Mouse (Mus musculus) embryonic facial prominence, embryonic 15.5 days (tissue): ENCODE data around the gene Adamts17. TPM values are rescaled to one million over a fixed set of nuclear protein-coding genes. Genes with fewer than 3 reads are reported as not detected.
A peak's percentile ranks its signal among the peaks of the same experiment; 100 is the strongest.

Experiments used
- ATAC-seq: fragments of 200-750 bp; cut with Nextera tagmentation; 2 replicates; pipeline ENCODE4 v1.8.0; 2017; ENCODE audit warnings: low read depth, moderate TSS enrichment; ENCODE audit not compliant: insufficient number of reproducible peaks, low FRiP score, low TSS enrichment
- H3K27ac ChIP-seq: fragments of 300-500 bp; sonication (generic); replicated peaks from 2 replicates; pipeline ENCODE4 v1.5.1; 2015; ENCODE audit warnings: mild to moderate bottlenecking, inconsistent platforms
- H3K27me3 ChIP-seq: fragments of 300-500 bp; sonication (generic); 2 replicates; pipeline ENCODE4 v1.6.1; 2015; ENCODE audit warnings: inconsistent platforms
- H3K36me3 ChIP-seq: fragments of 300-500 bp; sonication (generic); 2 replicates; pipeline ENCODE4 v1.6.1; 2015; ENCODE audit warnings: mild to moderate bottlenecking, inconsistent platforms
- H3K4me1 ChIP-seq: fragments of 300-500 bp; sonication (generic); 2 replicates; pipeline ENCODE4 v1.6.1; 2015; ENCODE audit warnings: inconsistent platforms
- H3K4me2 ChIP-seq: fragments of 300-500 bp; sonication (generic); replicated peaks from 2 replicates; pipeline ENCODE4 v1.6.1; 2015; ENCODE audit warnings: mild to moderate bottlenecking, inconsistent platforms
- H3K4me3 ChIP-seq: fragments of 300-500 bp; sonication (generic); replicated peaks from 2 replicates; pipeline ENCODE4 v1.5.1; 2015; ENCODE audit warnings: mild to moderate bottlenecking, inconsistent platforms
- H3K9ac ChIP-seq: fragments of 300-500 bp; sonication (generic); 2 replicates; pipeline ENCODE4 v1.6.1; 2015; ENCODE audit warnings: inconsistent platforms
- H3K9me3 ChIP-seq: fragments of 300-500 bp; sonication (generic); replicated peaks from 2 replicates; pipeline ENCODE4 v1.6.1; 2016; ENCODE audit warnings: inconsistent platforms
- WGBS: fragments of 180-500 bp; shearing (Covaris S2); methylation state at CpG from one replicate; pipeline ENCODE4 v1.1.7; 2015; 5-methylcytosine and 5-hydroxymethylcytosine counted together
- polyA plus RNA-seq: library from polyadenylated mRNA; unstranded; fragments of >200 nt; fragmentation: Nextera tagmentation; extraction: Ambion mirVana; gene quantifications from 2 replicates; pipeline ENCODE4 v1.2.1, GENCODE M21; 2015

Adamts17 gene
- polyA plus RNA-seq, 1 experiment from 2014 or later: 17.4 TPM

GRCm38 (mm10) chr7:66970235-66970634 is 130.7 kb downstream of the Adamts17 start:
- no peak for ATAC-seq
- no peaks in the 10 kb centered on the region for H3K9me3 ChIP-seq
- H3K9ac ChIP-seq: no peak overlapping the region
- H3K27ac ChIP-seq: no peak overlapping the region
- H3K36me3 ChIP-seq: no peaks in the 10 kb centered on the region
- no peak overlapping the region for H3K4me2 ChIP-seq
- H3K4me1 ChIP-seq: peaks cover 34% of the 10 kb centered on the region
- 67% methylated on average over 2 of the region's 2 CpGs for WGBS
- H3K4me3 ChIP-seq: no peak overlapping the region
- no peaks in the 10 kb centered on the region for H3K27me3 ChIP-seq

- ATAC-seq: 0 out of 2 replicates have a peak, but pooled peaks have one; percentile 21
- Histone ChIP-seq H3K9me3 (no peaks in the 10 kb centered on the region), H3K27ac (no peak overlapping the region), H3K4me2 (no peak overlapping the region), H3K4me1 (peaks cover 28% of the 10 kb centered on the region), H3K9ac (no peak overlapping the region), H3K27me3 (no peaks in the 10 kb centered on the region), H3K36me3 (no peaks in the 10 kb centered on the region), H3K4me3 (no peak overlapping the region)
- 45% methylated on average over 2 of the region's 2 CpGs for WGBS
These were observed 131.4 kb downstream of the Adamts17 start for GRCm38 (mm10) chr7:66970974-66971373.

- Histone ChIP-seq H3K4me3 (no peak overlapping the region), H3K4me2 (no peak overlapping the region), H3K4me1 (peaks cover 9% of the 10 kb centered on the region; the same call in 1 of the 2 replicates), H3K9me3 (no peaks in the 10 kb centered on the region), H3K27me3 (no peaks in the 10 kb centered on the region), H3K9ac (no peak overlapping the region), H3K27ac (no peak overlapping the region), H3K36me3 (no peaks in the 10 kb centered on the region)
- 38% methylated on average over 10 of the region's 10 CpGs for WGBS
- ATAC-seq: no peak
These were observed 135.3 kb downstream of the Adamts17 start for GRCm38 (mm10) chr7:66974859-66975258.

- ATAC-seq: no peak
- no peak overlapping the region for H3K27ac ChIP-seq
- peaks cover 9% of the 10 kb centered on the region; the same call in 1 of the 2 replicates for H3K4me1 ChIP-seq
- no peak overlapping the region for H3K4me2 ChIP-seq
- no peak overlapping the region for H3K4me3 ChIP-seq
- WGBS: 87% methylated on average over 9 of the region's 9 CpGs
- H3K36me3 ChIP-seq: no peaks in the 10 kb centered on the region
- H3K9me3 ChIP-seq: no peaks in the 10 kb centered on the region
- no peak overlapping the region for H3K9ac ChIP-seq
- no peaks in the 10 kb centered on the region for H3K27me3 ChIP-seq
These were observed 136.8 kb downstream of the Adamts17 start for GRCm38 (mm10) chr7:66976371-66976770.

GRCm38 (mm10) chr7:66981591-66981990 is 142.1 kb downstream of the Adamts17 start:
- H3K4me2 ChIP-seq: no peak overlapping the region
- H3K9me3 ChIP-seq: no peaks in the 10 kb centered on the region
- 77% methylated on average over 6 of the region's 6 CpGs for WGBS
- no peak overlapping the region for H3K4me3 ChIP-seq
- no peak overlapping the region for H3K27ac ChIP-seq
- H3K9ac ChIP-seq: no peak overlapping the region
- no peaks in the 10 kb centered on the region for H3K4me1 ChIP-seq
- no peaks in the 10 kb centered on the region for H3K27me3 ChIP-seq
- H3K36me3 ChIP-seq: no peaks in the 10 kb centered on the region
- no peak for ATAC-seq

- no peaks in the 10 kb centered on the region for H3K4me1 ChIP-seq
- no peak overlapping the region for H3K4me3 ChIP-seq
- H3K4me2 ChIP-seq: no peak overlapping the region
- no peak overlapping the region for H3K9ac ChIP-seq
- no peaks in the 10 kb centered on the region for H3K36me3 ChIP-seq
- 77% methylated on average over 5 of the region's 5 CpGs for WGBS
- no peaks in the 10 kb centered on the region for H3K27me3 ChIP-seq
- H3K27ac ChIP-seq: no peak overlapping the region
- no peak for ATAC-seq
- no peaks in the 10 kb centered on the region for H3K9me3 ChIP-seq
These were observed 142.5 kb downstream of the Adamts17 start for GRCm38 (mm10) chr7:66982084-66982483.

- no peaks in the 10 kb centered on the region for H3K4me1 ChIP-seq
- H3K4me2 ChIP-seq: no peak overlapping the region
- no peak for ATAC-seq
- H3K36me3 ChIP-seq: no peaks in the 10 kb centered on the region
- 88% methylated on average over 4 of the region's 4 CpGs for WGBS
- H3K27ac ChIP-seq: no peak overlapping the region
- no peak overlapping the region for H3K9ac ChIP-seq
- H3K9me3 ChIP-seq: no peaks in the 10 kb centered on the region
- H3K27me3 ChIP-seq: no peaks in the 10 kb centered on the region
- H3K4me3 ChIP-seq: no peak overlapping the region
These were observed 148.1 kb downstream of the Adamts17 start for GRCm38 (mm10) chr7:66987671-66988070.

- ATAC-seq: no peak
These were observed 148.9 kb downstream of the Adamts17 start for GRCm38 (mm10) chr7:66988441-66988840.

GRCm38 (mm10) chr7:66989357-66990045 is 150.0 kb downstream of the Adamts17 start:
- Histone ChIP-seq H3K4me3 (no peak overlapping the region), H3K36me3 (no peaks in the 10 kb centered on the region), H3K27me3 (no peaks in the 10 kb centered on the region), H3K4me1 (no peaks in the 10 kb centered on the region), H3K9me3 (no peaks in the 10 kb centered on the region), H3K4me2 (no peak overlapping the region), H3K27ac (no peak overlapping the region), H3K9ac (no peak overlapping the region)
- no peak for ATAC-seq
- 68% methylated on average over 3 of the region's 3 CpGs for whole genome bisulfite sequencing

More at GRCm38 (mm10) chr7:66988441-66988840, 148.9 kb downstream of the Adamts17 start:
- Histone ChIP-seq H3K4me1 (no peaks in the 10 kb centered on the region), H3K27me3 (no peaks in the 10 kb centered on the region), H3K9me3 (no peaks in the 10 kb centered on the region), H3K9ac (no peak overlapping the region), H3K4me2 (no peak overlapping the region), H3K27ac (no peak overlapping the region), H3K36me3 (no peaks in the 10 kb centered on the region), H3K4me3 (no peak overlapping the region)
- WGBS: 90% methylated on average over 3 of the region's 3 CpGs

- no peaks in the 10 kb centered on the region for H3K9me3 ChIP-seq
- H3K36me3 ChIP-seq: no peaks in the 10 kb centered on the region
- no peaks in the 10 kb centered on the region for H3K4me1 ChIP-seq
- H3K9ac ChIP-seq: no peak overlapping the region
- H3K4me2 ChIP-seq: no peak overlapping the region
- H3K4me3 ChIP-seq: no peak overlapping the region
- WGBS: 77% methylated on average over 6 of the region's 6 CpGs
- no peak for ATAC-seq
- no peaks in the 10 kb centered on the region for H3K27me3 ChIP-seq
- no peak overlapping the region for H3K27ac ChIP-seq
These were observed 159.3 kb downstream of the Adamts17 start for GRCm38 (mm10) chr7:66998821-66999220.

- peaks cover 23% of the 10 kb centered on the region for H3K36me3 ChIP-seq
- no peak for ATAC-seq
- 55% methylated on average over 1 of the region's 1 CpGs for WGBS
- H3K4me1 ChIP-seq: no peaks in the 10 kb centered on the region
- no peak overlapping the region for H3K27ac ChIP-seq
- H3K4me2 ChIP-seq: no peak overlapping the region
- H3K9ac ChIP-seq: no peak overlapping the region
- H3K9me3 ChIP-seq: no peaks in the 10 kb centered on the region
- H3K4me3 ChIP-seq: no peak overlapping the region
- no peaks in the 10 kb centered on the region for H3K27me3 ChIP-seq
These were observed 164.1 kb downstream of the Adamts17 start for GRCm38 (mm10) chr7:67003648-67004047.

- no peak overlapping the region for H3K4me3 ChIP-seq
- no peak for ATAC-seq
- WGBS: 93% methylated on average over 5 of the region's 5 CpGs
- no peak overlapping the region for H3K27ac ChIP-seq
- H3K27me3 ChIP-seq: no peaks in the 10 kb centered on the region
- no peaks in the 10 kb centered on the region for H3K9me3 ChIP-seq
- H3K36me3 ChIP-seq: peaks cover 23% of the 10 kb centered on the region
- no peak overlapping the region for H3K4me2 ChIP-seq
- no peak overlapping the region for H3K9ac ChIP-seq
- no peaks in the 10 kb centered on the region for H3K4me1 ChIP-seq
These were observed 164.7 kb downstream of the Adamts17 start for GRCm38 (mm10) chr7:67004220-67004619.
